Mouse (Mus musculus) G1E (cell line): ENCODE results near the gene Arfrp1.

Source experiments
- CTCF ChIP-seq: IDR thresholded peaks from 2 replicates; pipeline ENCODE4 v1.5.1; 2012; ENCODE audit warnings: low read depth, low read length, inconsistent platforms, mixed read lengths
- GATA1 ChIP-seq: IDR thresholded peaks from 2 replicates; pipeline ENCODE4 v1.6.1; 2012; ENCODE audit warnings: borderline replicate concordance, low read length, inconsistent platforms, mixed read lengths

DNA sequence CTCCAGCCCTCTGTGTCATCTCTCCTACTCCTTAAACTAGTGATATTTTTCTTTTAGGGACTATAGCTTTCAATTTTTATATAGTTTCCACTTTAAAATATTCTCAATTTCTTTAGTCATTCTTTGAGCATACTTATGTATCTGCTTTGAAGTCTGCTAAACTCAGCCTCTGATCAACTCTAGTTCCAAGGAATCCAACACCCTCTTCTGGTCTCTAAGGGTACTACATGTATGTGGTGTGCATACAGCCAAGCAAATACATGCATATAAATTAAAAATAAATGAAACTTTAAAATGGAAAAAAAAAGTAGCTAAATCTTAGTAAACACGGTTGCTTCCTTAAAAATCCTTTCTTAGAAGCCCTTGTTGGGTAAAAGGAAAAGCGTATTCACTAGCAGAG, 10.6 kb upstream of the Arfrp1 start:
- TF ChIP-seq CTCF: peak; percentile 4; the same call in 1 of the 2 replicates
- TF ChIP-seq GATA1: no peak
